Mouse (Mus musculus) erythroid progenitor cell, adult 5-6 weeks (primary cell): ENCODE measurements around the gene Mast4. TPM values are rescaled to one million over a fixed set of nuclear protein-coding genes. Genes with fewer than 3 reads are reported as not detected.
"Not testable (repeated sequence)": the region's sequence is repeated elsewhere in the genome, so short reads cannot be mapped to it uniquely, and the experiment has no call there.

Experiments
- ATAC-seq: replicated peaks from 2 replicates; pipeline ENCODE4 v1.8.0; 2016; ENCODE audit warnings: moderate number of reproducible peaks, mild to moderate bottlenecking, moderate TSS enrichment, inconsistent platforms; ENCODE audit not compliant: poor library complexity, low FRiP score, severe bottlenecking
- total RNA-seq, 2 experiments: library from RNA; stranded (forward) in 1 of 2; stranded (reverse) in 1 of 2; fragments of 150-400 nt in 1 of 2; fragments of 186-747, 209-891 nt in 1 of 2; gene quantifications; 2 replicates each; pipeline versions ENCODE4 v1.2.3 to v1.2.4; 2015 to 2017; ENCODE audit warnings: low replicate concordance in 2 of 2

The Mast4 gene
- total RNA-seq, 2 experiments from 2014 or later: 2.5 to 5.5 TPM

GRCm38 (mm10) chr13:102745626-102746342 lies 588.5 kb downstream of the Mast4 start:
- no peak for ATAC-seq

DNA sequence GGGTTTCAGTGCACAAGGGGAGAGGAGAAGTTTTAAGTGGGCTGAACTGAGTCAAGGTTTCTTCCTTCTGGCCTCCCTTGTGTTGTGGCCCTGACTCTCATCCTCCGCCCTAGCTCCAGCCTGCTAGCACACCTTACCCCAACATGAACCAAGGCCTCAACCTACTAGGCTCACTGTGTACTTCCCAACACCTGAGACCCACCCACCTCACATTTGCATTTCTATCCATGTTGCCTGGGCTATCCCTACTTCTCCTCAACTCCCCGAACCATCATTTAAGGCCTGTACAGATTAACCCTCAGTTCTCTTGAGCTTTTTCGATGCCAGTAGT lies 589.1 kb downstream of the Mast4 start:
- peak; percentile 25; the same call in 1 of the 2 replicates for ATAC-seq

DNA sequence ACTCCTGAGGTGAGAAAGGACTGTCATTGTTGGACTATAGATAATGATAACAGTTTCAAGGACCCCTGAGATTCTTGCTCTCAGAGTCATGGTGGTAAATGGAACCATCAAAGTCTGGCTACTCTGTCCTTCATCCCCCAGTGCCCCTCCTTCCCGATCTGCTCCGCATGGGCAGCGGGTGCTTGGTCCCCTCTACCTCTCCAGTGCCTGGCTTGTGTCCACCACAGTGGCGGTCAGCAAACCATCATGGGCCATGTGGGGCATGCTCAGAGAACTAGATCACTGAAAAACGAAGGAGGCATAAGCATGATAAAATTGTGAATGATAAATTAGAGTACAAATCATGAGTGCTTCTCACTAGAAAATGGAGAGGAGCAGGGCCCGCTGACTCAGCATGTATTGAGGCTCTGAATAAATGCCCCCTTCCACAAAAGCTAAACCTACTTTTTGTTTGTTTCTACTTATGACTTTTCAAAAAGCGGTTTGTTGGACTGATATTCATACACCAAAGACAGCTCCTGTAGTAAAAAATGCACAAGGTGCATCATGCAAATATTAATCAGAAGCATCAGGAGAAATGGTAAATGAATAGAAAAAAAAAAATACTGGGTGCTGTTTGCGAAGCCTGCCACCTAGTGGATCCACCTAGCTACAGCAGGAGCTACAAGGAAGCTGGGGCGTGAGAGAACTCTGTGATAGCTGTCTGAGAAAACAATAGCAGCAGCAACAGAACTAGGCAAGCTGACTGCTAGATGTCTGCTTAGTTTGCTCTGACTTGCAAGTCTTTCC lies 589.6 kb downstream of the Mast4 start:
- peak; percentile 64; the same call in 1 of the 2 replicates for ATAC-seq

- ATAC-seq: no peak
Measured at GRCm38 (mm10) chr13:102739720-102740535, 594.4 kb downstream of the Mast4 start.

GRCm38 (mm10) chr13:102737811-102738210 lies 596.5 kb downstream of the Mast4 start:
- ATAC-seq: no peak

- no peak for ATAC-seq
Measured at GRCm38 (mm10) chr13:102733063-102733462, 601.2 kb downstream of the Mast4 start.

GRCm38 (mm10) chr13:102728951-102729350 lies 605.3 kb downstream of the Mast4 start:
- not testable (repeated sequence) for ATAC-seq

DNA sequence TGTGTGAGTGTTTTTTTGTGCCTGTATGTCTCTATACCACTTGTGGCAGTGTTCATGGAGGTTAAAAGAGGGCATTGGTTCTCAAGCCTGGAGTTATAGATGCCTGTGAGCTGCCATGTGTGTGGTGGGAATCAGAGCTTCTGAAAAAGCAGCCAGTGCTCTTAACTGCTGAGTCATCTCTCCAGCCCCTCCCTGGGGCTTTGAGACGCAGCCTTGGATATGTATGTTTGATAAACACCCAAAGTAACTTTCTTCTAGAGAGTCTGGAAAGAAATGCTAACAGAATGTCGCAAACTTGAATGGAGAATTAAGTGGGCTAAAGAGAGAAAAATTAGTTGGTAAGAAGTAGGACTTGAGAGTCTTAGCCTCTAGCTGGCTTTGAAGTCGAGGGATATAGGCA lies 606.3 kb downstream of the Mast4 start:
- ATAC-seq: no peak

- no peak for ATAC-seq
Measured at GRCm38 (mm10) chr13:102726876-102727275, 607.4 kb downstream of the Mast4 start.

- no peak for ATAC-seq
Measured at GRCm38 (mm10) chr13:102725906-102726305, 608.4 kb downstream of the Mast4 start.

DNA sequence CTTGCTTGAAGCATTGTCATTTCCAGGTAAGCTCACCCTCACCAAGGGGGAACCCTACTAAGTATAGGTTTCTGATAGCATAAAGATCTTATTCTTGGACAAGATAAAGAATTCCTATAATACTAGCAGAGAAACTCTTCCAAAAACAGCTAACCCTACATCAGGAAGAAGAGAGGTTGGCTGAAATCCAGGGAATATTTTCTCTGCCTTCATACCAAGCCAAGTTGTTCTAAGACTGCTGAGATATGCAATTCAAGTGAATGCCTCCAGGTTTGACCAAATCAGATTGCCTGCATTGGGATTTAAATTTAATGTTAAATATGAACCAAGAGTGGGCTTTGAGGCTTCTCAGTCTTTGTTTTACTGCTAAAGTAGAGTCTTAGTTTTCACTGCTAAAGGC lies 608.9 kb downstream of the Mast4 start:
- ATAC-seq: no peak

DNA sequence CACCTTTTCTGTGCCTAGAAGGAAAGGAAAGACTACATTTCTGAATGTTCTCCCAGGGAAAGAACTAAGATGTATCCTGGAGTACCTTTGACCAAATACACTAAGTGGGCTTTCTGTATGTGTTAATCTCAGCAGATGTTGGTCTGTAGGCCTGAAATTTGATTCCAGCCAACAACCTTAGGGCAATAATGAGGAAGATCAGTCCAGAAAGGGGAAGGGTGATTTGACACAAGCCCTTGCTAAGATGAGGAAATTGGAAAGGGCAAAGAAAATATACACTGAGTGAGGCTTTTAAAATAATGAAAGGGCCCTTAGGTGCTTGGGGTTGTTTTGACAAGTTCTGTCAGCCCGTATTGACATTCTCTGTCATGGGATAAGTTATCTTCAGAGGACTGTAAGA lies 617.3 kb downstream of the Mast4 start:
- ATAC-seq: no peak

GRCm38 (mm10) chr13:102700744-102701143 lies 633.6 kb downstream of the Mast4 start:
- no peak for ATAC-seq

GRCm38 (mm10) chr13:102700176-102700575 lies 634.1 kb downstream of the Mast4 start:
- ATAC-seq: no peak

DNA sequence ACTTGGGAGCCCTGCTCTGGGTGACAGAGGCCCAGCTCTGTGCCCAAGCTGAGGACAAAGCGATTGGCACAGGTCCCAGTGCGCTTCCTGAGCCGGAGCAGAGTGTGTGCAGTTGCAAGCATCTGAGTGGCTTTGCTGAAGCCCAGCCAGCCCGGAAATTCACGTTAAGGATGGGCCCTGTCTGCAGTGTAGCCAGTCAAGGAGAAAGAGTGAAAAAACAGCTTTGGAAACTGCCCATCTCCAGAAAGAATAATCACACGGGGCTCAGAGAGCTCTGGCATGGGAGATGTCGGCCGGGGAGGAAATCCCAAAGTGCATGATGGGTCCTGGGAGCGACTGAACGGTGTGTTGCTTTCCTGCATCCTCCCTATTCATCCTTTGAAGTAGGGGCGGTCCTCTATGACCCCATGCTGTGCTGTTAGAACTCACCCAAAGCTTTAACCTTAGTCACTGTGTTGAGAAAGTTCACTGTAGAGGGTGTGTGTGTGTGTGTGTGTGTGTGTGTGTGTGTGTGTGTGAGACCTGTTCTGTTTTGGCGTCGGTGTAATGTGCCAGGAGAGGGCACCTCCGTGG lies 635.5 kb downstream of the Mast4 start:
- no peak for ATAC-seq

DNA sequence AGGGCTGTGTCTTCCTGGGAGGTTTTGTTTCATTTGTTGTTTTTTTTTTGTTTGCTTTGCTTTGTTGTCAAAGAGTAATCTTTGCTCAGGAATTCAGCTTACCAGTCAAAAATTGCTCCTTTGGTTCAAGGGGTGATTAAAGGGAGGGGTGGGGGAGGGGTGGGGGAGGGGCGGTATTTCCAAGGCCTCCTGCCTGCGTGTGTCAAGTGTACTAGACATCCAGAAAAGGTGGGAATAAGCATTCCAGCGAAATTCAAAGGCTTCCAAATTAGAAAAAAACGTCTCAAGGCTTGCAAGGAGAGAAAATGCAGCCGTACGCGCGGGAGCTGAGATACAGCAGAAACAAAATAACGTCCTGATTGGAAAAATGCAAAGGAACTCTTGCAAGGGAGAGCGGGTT lies 636.0 kb downstream of the Mast4 start:
- ATAC-seq: no peak

DNA sequence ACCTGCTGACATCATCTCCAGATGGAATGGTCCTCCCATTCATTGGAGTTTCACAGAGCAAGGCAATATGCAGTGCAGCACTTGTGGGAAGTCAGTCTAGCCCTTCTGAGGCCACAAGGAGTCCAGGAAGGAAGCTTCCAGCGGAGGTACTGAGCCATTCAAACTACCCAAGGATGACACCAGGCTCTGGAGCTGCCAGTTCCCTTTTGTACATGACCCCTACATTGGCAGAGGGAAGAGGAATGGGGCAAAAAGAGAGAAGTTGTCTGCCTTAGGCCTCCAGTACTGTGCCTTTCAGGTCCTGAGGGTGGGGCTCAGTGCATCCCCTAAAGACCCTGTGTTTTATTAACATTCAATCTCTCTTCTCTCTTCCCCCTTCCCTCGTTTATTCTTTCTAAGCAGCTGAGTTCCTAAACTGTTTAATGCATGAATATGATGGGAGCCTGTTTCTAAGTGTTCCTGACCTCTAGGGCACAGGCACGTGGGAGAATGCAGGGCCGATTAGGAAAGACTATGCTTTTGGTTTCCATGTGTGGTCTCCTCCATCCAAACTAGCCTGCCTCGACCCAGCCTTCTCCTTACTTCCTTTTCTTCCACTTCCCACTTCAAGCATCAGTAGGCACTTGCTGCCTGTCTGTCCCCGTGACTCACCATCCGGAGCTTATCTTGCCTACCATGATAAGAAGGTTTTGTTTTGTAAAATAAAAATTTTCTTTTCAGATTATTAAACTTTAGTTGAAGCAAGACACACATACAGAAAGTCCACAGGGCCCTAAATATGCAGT lies 639.0 kb downstream of the Mast4 start:
- no peak for ATAC-seq

GRCm38 (mm10) chr13:102694154-102694553 lies 640.1 kb downstream of the Mast4 start:
- ATAC-seq: no peak

DNA sequence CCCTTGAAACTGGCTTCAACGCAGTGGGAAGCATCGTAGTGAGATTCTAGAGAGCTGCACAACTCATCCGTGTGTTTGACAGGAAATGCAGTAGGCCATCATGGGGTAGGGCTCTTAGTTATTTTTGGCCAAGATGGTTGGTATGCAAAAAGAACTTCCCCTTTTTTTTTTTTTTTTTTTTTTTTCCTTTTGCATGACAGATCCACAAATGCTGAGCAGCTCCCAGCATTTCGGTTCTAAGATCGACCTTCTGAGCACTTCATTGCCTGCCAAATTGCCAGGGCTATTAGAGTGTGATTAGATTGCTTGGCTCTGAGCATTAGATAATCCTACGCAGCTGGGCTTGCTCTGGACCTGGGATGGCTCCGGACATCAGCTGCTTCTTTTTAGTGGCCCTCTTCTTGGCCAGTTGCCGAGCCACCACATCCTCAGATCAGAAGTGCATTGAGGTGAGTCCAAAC lies 640.9 kb downstream of the Mast4 start, which contains the start of gene Cd180:
Gene Cd180, plus strand, starts transcription at position 218 of the 461 bp plus-strand sequence.
- ATAC-seq: no peak
